In the genomic region with DNA sequence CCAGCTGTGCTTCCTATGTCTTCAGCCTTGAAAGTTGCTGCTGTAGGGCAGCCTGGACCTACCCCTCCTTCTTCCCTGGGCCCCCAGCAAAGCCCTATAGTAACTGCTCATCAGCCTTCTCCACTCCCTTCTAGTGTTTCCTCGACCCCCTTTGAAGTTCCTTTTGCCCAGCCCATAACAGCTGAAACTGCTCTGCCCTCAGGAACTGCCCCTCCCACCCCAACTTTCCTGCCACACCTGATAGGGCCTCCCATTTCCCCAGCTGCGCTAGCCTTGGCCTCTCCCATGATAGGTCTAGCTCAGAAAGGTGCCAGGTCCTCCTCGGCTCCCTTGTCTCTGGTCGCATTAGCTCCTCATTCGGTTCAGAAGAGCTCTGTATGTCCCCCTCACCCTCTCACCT, we compare ENCODE assay signal across 11 mouse cellular contexts. TPM values are rescaled to one million over a fixed set of nuclear protein-coding genes. Genes with fewer than 3 reads are reported as not detected.
DNase-seq lines count a peak whose midpoint lies in the region; ATAC-seq lines count a peak whose summit lies in the region.
"Had no signal": no experiment of that assay in that cellular context is flagged by ENCODE, and none has a peak within 500 bp of the region (broad histone marks: within the 10 kb centered on the region; RNA-seq: fewer than 3 reads in every experiment).

No protein-coding gene starts in this region.

- 14% methylated on average over 5 of the region's 5 CpGs for WGBS in kidney, embryonic 14.5 days
- WGBS in embryonic facial prominence, embryonic 13.5 days: 38% methylated on average over 5 of the region's 5 CpGs
- 17% methylated on average over 5 of the region's 5 CpGs for WGBS in liver, embryonic 16.5 days (ENCODE audit: insufficient replicate concordance)

- H3K9ac ChIP-seq in kidney, embryonic 14.5 days (ENCODE audit: low read depth, low read length): no peak overlapping the region
- H3K9ac ChIP-seq in embryonic facial prominence, embryonic 13.5 days: peak overlapping the region; percentile 51
- peak overlapping the region; percentile 36 for H3K9ac ChIP-seq in liver, embryonic 16.5 days (ENCODE audit: low read depth, low read length)

- no peak overlapping the region for H3K27ac ChIP-seq in kidney, embryonic 14.5 days (ENCODE audit: low read depth, low read length)
- H3K27ac ChIP-seq in embryonic facial prominence, embryonic 13.5 days: 0 out of 2 replicates have a peak overlapping the region, but pooled peaks have one; percentile 17
- H3K27ac ChIP-seq in liver, embryonic 16.5 days (ENCODE audit: low read length): peak overlapping the region; percentile 14

- peaks cover 53% of the 10 kb centered on the region for H3K36me3 ChIP-seq in kidney, embryonic 14.5 days (ENCODE audit: control insufficient read depth, insufficient read depth, low read length)
- peaks cover 57% of the 10 kb centered on the region for H3K36me3 ChIP-seq in embryonic facial prominence, embryonic 13.5 days
- peaks cover 19% of the 10 kb centered on the region for H3K36me3 ChIP-seq in liver, embryonic 16.5 days (ENCODE audit: control insufficient read depth, insufficient read depth)

- H3K4me2 ChIP-seq in kidney, embryonic 14.5 days (replicated peaks; ENCODE audit: low read depth, low read length): no peak overlapping the region
- H3K4me2 ChIP-seq in embryonic facial prominence, embryonic 13.5 days: peak overlapping the region; percentile 86; the same call in 1 of the 2 replicates
- peak overlapping the region; percentile 44 for H3K4me2 ChIP-seq in liver, embryonic 16.5 days (ENCODE audit: low read depth, low read length)

- 0 out of 2 replicates have a peak, but pooled peaks have one; percentile 21 for ATAC-seq in kidney, embryonic 14.5 days (ENCODE audit: low FRiP score, low TSS enrichment)
- no peak for ATAC-seq in embryonic facial prominence, embryonic 13.5 days (ENCODE audit: insufficient number of reproducible peaks, insufficient read depth, low FRiP score, low TSS enrichment, low read depth)
- peak; percentile 48 for ATAC-seq in liver, embryonic 16.5 days (ENCODE audit: low read depth)
- ATAC-seq in megakaryocyte progenitor cell, adult 5-6 weeks (replicated peaks; ENCODE audit: poor library complexity): no peak

- no peak for DNase-seq in kidney, postnatal 36 days
- peak; percentile 59 for DNase-seq in ES-CJ7 (ENCODE audit: low read depth, low spot score)
- DNase-seq in MN1 (ENCODE audit: low spot score): no peak
- DNase-seq in right cerebral cortex, postnatal 14 days: no peak

- H3K9me3 ChIP-seq in kidney, embryonic 14.5 days (ENCODE audit: control insufficient read depth, low read length): no peaks in the 10 kb centered on the region
- no peaks in the 10 kb centered on the region for H3K9me3 ChIP-seq in embryonic facial prominence, embryonic 13.5 days
- no peaks in the 10 kb centered on the region for H3K9me3 ChIP-seq in liver, embryonic 16.5 days (replicated peaks; ENCODE audit: control insufficient read depth, low read length)

- H3K4me3 ChIP-seq in kidney, embryonic 14.5 days (ENCODE audit: low read length): no peak overlapping the region
- H3K4me3 ChIP-seq in embryonic facial prominence, embryonic 13.5 days: no peak overlapping the region
- peak overlapping the region; percentile 19 for H3K4me3 ChIP-seq in liver, embryonic 16.5 days (ENCODE audit: low read depth, low read length)

- H3K4me1 ChIP-seq in kidney, embryonic 14.5 days (ENCODE audit: control insufficient read depth, insufficient read depth, low read length): peaks cover 31% of the 10 kb centered on the region
- H3K4me1 ChIP-seq in embryonic facial prominence, embryonic 13.5 days: peaks cover 66% of the 10 kb centered on the region
- H3K4me1 ChIP-seq in liver, embryonic 16.5 days (ENCODE audit: control insufficient read depth, low read depth, low read length): peaks cover 44% of the 10 kb centered on the region

- H3K27me3 ChIP-seq in kidney, embryonic 14.5 days (ENCODE audit: control insufficient read depth, insufficient read depth, low read length): no peaks in the 10 kb centered on the region
- no peaks in the 10 kb centered on the region for H3K27me3 ChIP-seq in embryonic facial prominence, embryonic 13.5 days
- no peaks in the 10 kb centered on the region for H3K27me3 ChIP-seq in liver, embryonic 16.5 days (ENCODE audit: control insufficient read depth, insufficient read depth, low read depth, low read length)

RNA-seq across cellular contexts. Expression of a gene that starts 3.8 kb away (rescaled TPM):
- 967 and 1,287 TPM in 2 replicates for polyA plus RNA-seq in kidney, embryonic 14.5 days (2014; fragmentation: Nextera tagmentation; extraction: Ambion mirVana)
- 789 and 900 TPM in 2 replicates for polyA plus RNA-seq in embryonic facial prominence, embryonic 13.5 days (2015; fragmentation: Nextera tagmentation; extraction: Ambion mirVana)
- 301 and 339 TPM in 2 replicates for polyA plus RNA-seq in liver, embryonic 16.5 days (2015; fragmentation: Nextera tagmentation; extraction: Ambion mirVana)
- total RNA-seq in megakaryocyte progenitor cell, adult 5-6 weeks (2015): 1,210 and 1,292 TPM in 2 replicates
- 2,424 and 2,528 TPM in 2 replicates for total RNA-seq in megakaryocyte progenitor cell, adult 5-6 weeks (2017)

RNA-seq across cellular contexts. Expression of a gene that starts 19.6 kb away (rescaled TPM):
- 566 and 622 TPM in 2 replicates for polyA plus RNA-seq in kidney, embryonic 14.5 days (2014; fragmentation: Nextera tagmentation; extraction: Ambion mirVana)
- 537 and 556 TPM in 2 replicates for polyA plus RNA-seq in embryonic facial prominence, embryonic 13.5 days (2015; fragmentation: Nextera tagmentation; extraction: Ambion mirVana)
- polyA plus RNA-seq in liver, embryonic 16.5 days (2015; fragmentation: Nextera tagmentation; extraction: Ambion mirVana): 171 and 201 TPM in 2 replicates
- total RNA-seq in megakaryocyte progenitor cell, adult 5-6 weeks (2015): 247 and 270 TPM in 2 replicates
- total RNA-seq in megakaryocyte progenitor cell, adult 5-6 weeks (2017): 310 and 351 TPM in 2 replicates

RNA-seq across cellular contexts. Expression of a gene that starts 24.2 kb away (rescaled TPM):
- polyA plus RNA-seq in kidney, embryonic 14.5 days (2014; fragmentation: Nextera tagmentation; extraction: Ambion mirVana): 98.1 and 100.0 TPM in 2 replicates
- 92.1 and 92.2 TPM in 2 replicates for polyA plus RNA-seq in embryonic facial prominence, embryonic 13.5 days (2015; fragmentation: Nextera tagmentation; extraction: Ambion mirVana)
- polyA plus RNA-seq in liver, embryonic 16.5 days (2015; fragmentation: Nextera tagmentation; extraction: Ambion mirVana): 60.8 and 69.4 TPM in 2 replicates
- 109 and 117 TPM in 2 replicates for total RNA-seq in megakaryocyte progenitor cell, adult 5-6 weeks (2015)
- total RNA-seq in megakaryocyte progenitor cell, adult 5-6 weeks (2017): 116 and 131 TPM in 2 replicates

RNA-seq across cellular contexts. Expression of a gene that starts 31.8 kb away (rescaled TPM):
- not detected in 2 replicates for polyA plus RNA-seq in kidney, embryonic 14.5 days (2014; fragmentation: Nextera tagmentation; extraction: Ambion mirVana)
- not detected in 2 replicates for polyA plus RNA-seq in embryonic facial prominence, embryonic 13.5 days (2015; fragmentation: Nextera tagmentation; extraction: Ambion mirVana)
- 0.14 and 0.20 TPM in 2 replicates for polyA plus RNA-seq in liver, embryonic 16.5 days (2015; fragmentation: Nextera tagmentation; extraction: Ambion mirVana)
- total RNA-seq in megakaryocyte progenitor cell, adult 5-6 weeks (2015): not detected in 2 replicates
- not detected in 2 replicates for total RNA-seq in megakaryocyte progenitor cell, adult 5-6 weeks (2017)
- total RNA-seq: common myeloid progenitor, adult 5-6 weeks; granulocyte monocyte progenitor cell, adult 5-6 weeks; layer of hippocampus, postnatal 10 days had no signal

RNA-seq across cellular contexts. Expression of a gene that starts 43.9 kb away (rescaled TPM):
- polyA plus RNA-seq in kidney, embryonic 14.5 days (2014; fragmentation: Nextera tagmentation; extraction: Ambion mirVana): 2,294 and 2,764 TPM in 2 replicates
- polyA plus RNA-seq in embryonic facial prominence, embryonic 13.5 days (2015; fragmentation: Nextera tagmentation; extraction: Ambion mirVana): 1,953 and 2,050 TPM in 2 replicates
- polyA plus RNA-seq in liver, embryonic 16.5 days (2015; fragmentation: Nextera tagmentation; extraction: Ambion mirVana): 1,845 and 1,875 TPM in 2 replicates
- total RNA-seq in megakaryocyte progenitor cell, adult 5-6 weeks (2015): 1,546 and 1,583 TPM in 2 replicates
- 2,698 and 2,700 TPM in 2 replicates for total RNA-seq in megakaryocyte progenitor cell, adult 5-6 weeks (2017)

Comparison
In these comparisons a context has a peak if more than half of its experiments do, and no peak if none do; other contexts are left out.
1. ATAC-seq: peak in kidney, embryonic 14.5 days (single experiment) and liver, embryonic 16.5 days (single experiment); none in embryonic facial prominence, embryonic 13.5 days (single experiment) and megakaryocyte progenitor cell, adult 5-6 weeks (single experiment).